Mouse (Mus musculus): ENCODE measurements around the gene 2410131K14Rik. TPM values are rescaled to one million over a fixed set of nuclear protein-coding genes. Genes with fewer than 3 reads are reported as not detected.

The 2410131K14Rik gene
- polyA plus RNA-seq, 1 experiment from 2014 or later, result 13.8 TPM

DNA sequence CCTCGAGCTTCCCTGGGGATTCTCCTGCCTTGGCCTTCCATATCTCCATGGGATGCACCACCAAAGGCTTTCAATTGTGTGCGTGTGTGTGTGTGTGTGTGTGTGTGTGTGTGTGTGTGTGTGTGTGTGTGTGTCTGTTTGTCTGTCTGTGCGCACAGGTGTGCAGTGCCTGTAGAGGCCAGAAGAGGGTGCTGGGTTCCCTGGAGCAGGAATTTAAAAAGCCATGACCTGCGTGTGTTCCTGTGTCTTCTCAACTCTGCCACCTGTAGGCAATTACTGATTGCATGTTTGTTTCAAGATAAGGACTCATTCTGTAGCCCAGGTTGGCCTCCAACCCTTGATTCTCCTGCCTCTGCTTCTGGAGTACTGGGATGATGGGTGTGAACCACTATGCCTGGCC, 46.4 kb downstream of the 2410131K14Rik start:
- no peaks in the 10 kb centered on the region for H3K9me3 ChIP-seq (ENCODE audit: control insufficient read depth, low read length)
- no peak overlapping the region for H3K4me2 ChIP-seq (ENCODE audit: low read depth, severe bottlenecking)
- H3K27ac ChIP-seq (replicated peaks; ENCODE audit: low read depth, low read length), result no peak overlapping the region
- DNase-seq (ENCODE audit: low spot score) (no peak), ATAC-seq (ENCODE audit: insufficient number of reproducible peaks, low FRiP score, low TSS enrichment, low read depth) (no peak)
- no peaks in the 10 kb centered on the region for H3K36me3 ChIP-seq (ENCODE audit: control insufficient read depth, insufficient read depth, low read length)
- no peaks in the 10 kb centered on the region for H3K27me3 ChIP-seq (ENCODE audit: control insufficient read depth, insufficient read depth, low read length)
- no peak overlapping the region for H3K9ac ChIP-seq (ENCODE audit: low read length)
- H3K4me1 ChIP-seq (ENCODE audit: control insufficient read depth, insufficient read depth, low read length), result peaks cover 12% of the 10 kb centered on the region; the same call in 1 of the 2 replicates
- 86% methylated on average over 4 of the region's 4 CpGs for WGBS
- no peak overlapping the region for H3K4me3 ChIP-seq (ENCODE audit: low read depth, low read length)

DNA sequence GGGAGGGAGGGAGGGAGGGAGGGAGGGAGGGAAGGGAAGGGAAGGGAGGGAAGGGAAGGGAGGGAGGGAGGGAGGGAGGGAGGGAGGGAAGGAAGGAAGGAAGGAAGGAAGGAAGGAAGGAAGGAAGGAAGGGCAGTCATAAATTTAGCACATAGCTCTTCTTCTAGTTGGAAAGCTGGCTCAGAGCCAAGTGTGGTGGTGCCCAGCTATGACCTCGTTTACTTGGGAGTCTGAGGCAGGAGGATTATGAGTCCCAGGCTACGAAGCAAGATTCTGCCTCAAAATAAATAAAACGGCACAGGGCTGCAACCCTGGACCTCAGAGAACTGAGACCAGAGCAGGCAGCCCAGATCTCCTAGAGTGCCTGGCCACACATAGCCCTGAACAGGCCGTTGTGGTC, 47.4 kb downstream of the 2410131K14Rik start:
- H3K4me1 ChIP-seq (ENCODE audit: control insufficient read depth, insufficient read depth, low read length), result peaks cover 15% of the 10 kb centered on the region; the same call in 1 of the 2 replicates
- 62% methylated on average over 4 of the region's 4 CpGs for WGBS

DNA sequence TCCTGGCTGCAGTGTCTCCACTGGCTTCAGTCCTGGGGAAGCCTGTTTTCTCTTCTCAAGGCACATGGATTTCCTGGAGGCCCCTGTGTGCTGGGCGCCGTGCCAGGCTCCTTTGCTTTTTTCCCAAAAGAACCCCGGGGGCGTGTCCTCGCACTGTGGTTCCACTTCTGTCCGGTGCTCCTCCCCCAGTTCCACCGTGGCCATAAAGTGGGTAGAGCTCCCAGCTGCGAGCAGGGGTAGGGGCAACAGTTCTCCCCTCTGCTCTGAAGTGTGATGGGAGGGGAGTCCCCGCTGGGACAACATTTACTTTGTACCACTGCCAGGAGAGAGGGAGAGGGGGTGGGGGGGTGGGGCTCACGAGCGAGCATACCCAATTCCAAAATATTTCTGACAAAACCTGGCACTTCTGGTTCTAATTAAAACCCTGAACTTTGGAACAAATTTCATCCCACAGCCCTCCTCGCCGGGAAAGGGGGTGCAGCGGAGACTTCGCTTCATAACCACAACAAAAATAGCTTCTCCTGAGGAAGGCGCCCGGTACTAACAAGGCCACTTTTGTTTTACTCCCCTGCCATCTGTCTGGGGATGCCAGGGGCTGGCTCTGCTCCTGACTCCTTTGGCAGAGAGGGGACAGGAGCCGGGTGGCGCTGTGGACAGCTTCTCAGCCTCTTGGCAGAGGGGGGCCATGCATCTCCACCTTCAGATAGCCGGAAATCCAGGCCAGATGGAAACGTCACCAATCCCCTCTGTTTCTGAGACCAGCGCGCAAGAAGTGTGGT, 49.2 kb downstream of the 2410131K14Rik start:
- ATAC-seq (ENCODE audit: insufficient number of reproducible peaks, low FRiP score, low TSS enrichment, low read depth) (peak; percentile 90), DNase-seq (ENCODE audit: low spot score) (peak; percentile 83)
- Histone ChIP-seq H3K9me3 (ENCODE audit: control insufficient read depth, low read length) (no peaks in the 10 kb centered on the region), H3K27me3 (ENCODE audit: control insufficient read depth, insufficient read depth, low read length) (no peaks in the 10 kb centered on the region), H3K27ac (replicated peaks; ENCODE audit: low read depth, low read length) (peak overlapping the region; percentile 95), H3K4me2 (ENCODE audit: low read depth, severe bottlenecking) (peak overlapping the region; percentile 38), H3K9ac (ENCODE audit: low read length) (0 out of 2 replicates have a peak overlapping the region, but pooled peaks have one; percentile 30), H3K4me1 (ENCODE audit: control insufficient read depth, insufficient read depth, low read length) (peaks cover 23% of the 10 kb centered on the region; the same call in 1 of the 2 replicates), H3K4me3 (ENCODE audit: low read depth, low read length) (no peak overlapping the region), H3K36me3 (ENCODE audit: control insufficient read depth, insufficient read depth, low read length) (no peaks in the 10 kb centered on the region)
- WGBS, result 27% methylated on average over 22 of the region's 23 CpGs

More for the DNA sequence above, 47.4 kb downstream of the 2410131K14Rik start:
- no peak for DNase-seq (ENCODE audit: low spot score)
- H3K36me3 ChIP-seq (ENCODE audit: control insufficient read depth, insufficient read depth, low read length), result no peaks in the 10 kb centered on the region
- H3K27ac ChIP-seq (replicated peaks; ENCODE audit: low read depth, low read length), result no peak overlapping the region
- H3K4me3 ChIP-seq (ENCODE audit: low read depth, low read length), result no peak overlapping the region
- H3K27me3 ChIP-seq (ENCODE audit: control insufficient read depth, insufficient read depth, low read length), result no peaks in the 10 kb centered on the region
- no peaks in the 10 kb centered on the region for H3K9me3 ChIP-seq (ENCODE audit: control insufficient read depth, low read length)
- no peak overlapping the region; the same call in 1 of the 2 replicates for H3K4me2 ChIP-seq (ENCODE audit: low read depth, severe bottlenecking)
- no peak overlapping the region for H3K9ac ChIP-seq (ENCODE audit: low read length)
- ATAC-seq (ENCODE audit: insufficient number of reproducible peaks, low FRiP score, low TSS enrichment, low read depth), result no peak

DNA sequence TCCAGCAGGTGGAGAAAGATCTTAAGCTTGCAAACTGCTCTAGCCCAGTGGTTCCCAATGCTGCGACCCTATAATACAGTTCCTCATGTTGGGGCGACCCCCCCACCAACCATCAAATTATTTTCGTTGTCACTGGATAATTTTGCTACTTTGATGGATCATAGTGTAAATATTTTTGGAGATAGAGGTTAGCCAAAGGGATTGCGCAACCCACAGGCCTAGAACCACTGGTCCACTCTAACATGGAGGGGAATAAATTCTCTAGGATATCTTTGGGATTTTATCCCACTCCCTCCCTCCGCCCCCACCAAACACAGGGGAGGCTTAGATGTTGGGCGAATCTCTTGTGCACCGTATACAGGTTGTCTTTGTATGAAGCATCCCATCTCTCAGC, 49.8 kb downstream of the 2410131K14Rik start:
- H3K4me2 ChIP-seq (ENCODE audit: low read depth, severe bottlenecking), result peak overlapping the region; percentile 38
- no peaks in the 10 kb centered on the region for H3K9me3 ChIP-seq (ENCODE audit: control insufficient read depth, low read length)
- no peaks in the 10 kb centered on the region for H3K36me3 ChIP-seq (ENCODE audit: control insufficient read depth, insufficient read depth, low read length)
- peaks cover 23% of the 10 kb centered on the region; the same call in 1 of the 2 replicates for H3K4me1 ChIP-seq (ENCODE audit: control insufficient read depth, insufficient read depth, low read length)
- ATAC-seq (ENCODE audit: insufficient number of reproducible peaks, low FRiP score, low TSS enrichment, low read depth) (no peak), DNase-seq (ENCODE audit: low spot score) (no peak)
- 0 out of 2 replicates have a peak overlapping the region, but pooled peaks have one; percentile 30 for H3K9ac ChIP-seq (ENCODE audit: low read length)
- no peaks in the 10 kb centered on the region for H3K27me3 ChIP-seq (ENCODE audit: control insufficient read depth, insufficient read depth, low read length)
- WGBS, result 81% methylated on average over 7 of the region's 7 CpGs
- no peak overlapping the region for H3K4me3 ChIP-seq (ENCODE audit: low read depth, low read length)
- H3K27ac ChIP-seq (replicated peaks; ENCODE audit: low read depth, low read length), result peak overlapping the region; percentile 95

DNA sequence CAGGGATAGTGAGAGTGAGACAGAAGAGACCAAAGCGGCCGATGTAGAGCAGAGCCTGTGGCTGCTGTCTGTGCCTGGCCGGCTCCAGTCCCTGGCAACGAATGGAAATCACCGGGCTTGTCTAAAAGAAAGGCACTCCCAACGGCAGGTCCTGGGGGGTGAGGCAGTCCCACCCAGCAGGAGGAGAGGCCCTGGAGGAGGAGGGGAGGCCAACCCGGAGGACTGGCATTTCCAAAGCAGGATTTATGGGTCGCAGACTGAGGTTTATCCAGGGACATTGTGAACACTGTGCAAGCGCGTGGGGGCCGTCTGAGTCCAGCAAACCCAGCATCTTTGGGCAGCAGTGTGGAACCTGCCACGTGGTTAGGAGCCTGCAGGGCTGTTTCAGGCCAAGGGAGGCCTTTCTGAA, 52.3 kb downstream of the 2410131K14Rik start:
- H3K27ac ChIP-seq (replicated peaks; ENCODE audit: low read depth, low read length), result no peak overlapping the region
- no peaks in the 10 kb centered on the region for H3K9me3 ChIP-seq (ENCODE audit: control insufficient read depth, low read length)
- no peak overlapping the region for H3K4me2 ChIP-seq (ENCODE audit: low read depth, severe bottlenecking)
- H3K9ac ChIP-seq (ENCODE audit: low read length), result no peak overlapping the region; the same call in 1 of the 2 replicates
- 34% methylated on average over 12 of the region's 12 CpGs for WGBS
- H3K4me1 ChIP-seq (ENCODE audit: control insufficient read depth, insufficient read depth, low read length), result peaks cover 23% of the 10 kb centered on the region; the same call in 1 of the 2 replicates
- ATAC-seq (ENCODE audit: insufficient number of reproducible peaks, low FRiP score, low TSS enrichment, low read depth) (no peak), DNase-seq (ENCODE audit: low spot score) (peak; percentile 36)
- H3K36me3 ChIP-seq (ENCODE audit: control insufficient read depth, insufficient read depth, low read length), result no peaks in the 10 kb centered on the region
- no peak overlapping the region for H3K4me3 ChIP-seq (ENCODE audit: low read depth, low read length)
- H3K27me3 ChIP-seq (ENCODE audit: control insufficient read depth, insufficient read depth, low read length), result no peaks in the 10 kb centered on the region

DNA sequence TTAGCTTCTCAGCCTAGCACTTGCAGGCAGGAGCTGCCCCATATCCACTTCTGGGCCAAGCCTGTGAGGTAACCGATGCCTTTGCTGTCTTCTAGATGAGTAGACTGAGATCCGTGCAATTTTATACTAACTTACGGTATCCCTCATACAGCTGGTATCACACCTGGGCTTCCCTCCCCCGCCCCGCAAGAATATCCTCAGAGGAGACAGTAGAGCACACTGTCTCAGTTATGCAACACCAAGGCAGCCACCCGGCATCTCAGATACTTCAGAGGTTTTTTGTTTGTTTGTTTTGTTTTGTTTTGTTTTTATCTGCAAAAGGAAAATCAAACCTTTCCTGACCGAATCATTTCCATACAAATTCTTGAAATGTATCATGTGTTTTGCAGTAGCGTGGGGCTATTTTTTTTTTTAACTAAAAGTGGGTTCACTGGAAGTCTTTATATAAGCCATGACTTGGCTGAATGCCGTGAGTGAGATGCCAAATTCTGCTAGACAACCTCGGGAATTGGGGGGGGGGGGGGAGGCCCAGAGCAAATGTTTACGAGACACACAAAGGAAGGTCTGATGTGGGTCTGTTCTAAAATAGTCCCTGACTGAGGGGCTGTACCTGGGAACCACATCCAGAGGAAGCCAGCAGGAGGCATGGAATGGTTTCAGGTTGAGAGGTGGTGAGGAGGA, 54.8 kb downstream of the 2410131K14Rik start:
- ATAC-seq (ENCODE audit: insufficient number of reproducible peaks, low FRiP score, low TSS enrichment, low read depth) (no peak), DNase-seq (ENCODE audit: low spot score) (no peak)
- Histone ChIP-seq H3K27me3 (ENCODE audit: control insufficient read depth, insufficient read depth, low read length) (no peaks in the 10 kb centered on the region), H3K4me2 (ENCODE audit: low read depth, severe bottlenecking) (no peak overlapping the region), H3K9ac (ENCODE audit: low read length) (no peak overlapping the region), H3K27ac (replicated peaks; ENCODE audit: low read depth, low read length) (no peak overlapping the region), H3K4me3 (ENCODE audit: low read depth, low read length) (no peak overlapping the region), H3K36me3 (ENCODE audit: control insufficient read depth, insufficient read depth, low read length) (no peaks in the 10 kb centered on the region), H3K4me1 (ENCODE audit: control insufficient read depth, insufficient read depth, low read length) (peaks cover 13% of the 10 kb centered on the region; the same call in 1 of the 2 replicates), H3K9me3 (ENCODE audit: control insufficient read depth, low read length) (no peaks in the 10 kb centered on the region)
- WGBS, result 87% methylated on average over 11 of the region's 11 CpGs

DNA sequence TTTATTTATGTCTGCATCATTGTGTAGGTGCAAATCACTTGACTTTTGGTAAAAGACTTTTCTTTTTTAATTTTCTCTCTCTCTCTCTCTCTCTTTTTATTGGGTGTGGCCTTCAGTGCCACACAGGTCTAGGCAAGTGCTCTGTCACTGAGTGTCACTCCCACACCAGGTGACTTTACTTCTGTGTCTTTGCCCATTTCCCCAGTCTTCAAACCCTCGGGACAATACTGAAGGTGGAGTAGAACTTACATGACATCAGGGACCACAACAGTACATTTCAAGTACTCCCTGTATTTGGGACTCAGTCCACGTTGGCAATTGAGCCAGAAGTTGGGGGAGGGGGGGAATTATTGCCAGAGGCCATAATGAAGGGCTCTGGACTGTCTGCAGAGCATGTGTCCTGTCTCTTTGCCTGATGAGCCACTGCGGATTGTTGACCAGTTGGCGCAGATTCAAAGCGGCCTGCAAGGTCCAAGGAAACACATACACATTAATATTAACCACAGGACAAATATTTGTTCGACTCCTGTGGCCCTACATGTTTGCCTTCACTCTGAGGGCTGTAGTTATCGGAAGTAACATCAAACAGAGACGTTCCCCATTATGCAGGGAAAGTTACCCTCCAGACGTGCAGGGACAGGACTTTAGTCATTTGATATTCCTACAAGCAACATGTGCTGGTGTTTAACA, 57.6 kb downstream of the 2410131K14Rik start:
- WGBS, result 71% methylated on average over 9 of the region's 9 CpGs
- DNase-seq (ENCODE audit: low spot score) (no peak), ATAC-seq (ENCODE audit: insufficient number of reproducible peaks, low FRiP score, low TSS enrichment, low read depth) (no peak)
- Histone ChIP-seq H3K9me3 (ENCODE audit: control insufficient read depth, low read length) (no peaks in the 10 kb centered on the region), H3K27ac (replicated peaks; ENCODE audit: low read depth, low read length) (no peak overlapping the region), H3K9ac (ENCODE audit: low read length) (no peak overlapping the region), H3K4me1 (ENCODE audit: control insufficient read depth, insufficient read depth, low read length) (peaks cover 6% of the 10 kb centered on the region; the same call in 1 of the 2 replicates), H3K4me3 (ENCODE audit: low read depth, low read length) (no peak overlapping the region), H3K4me2 (ENCODE audit: low read depth, severe bottlenecking) (no peak overlapping the region), H3K27me3 (ENCODE audit: control insufficient read depth, insufficient read depth, low read length) (no peaks in the 10 kb centered on the region), H3K36me3 (ENCODE audit: control insufficient read depth, insufficient read depth, low read length) (no peaks in the 10 kb centered on the region)

DNA sequence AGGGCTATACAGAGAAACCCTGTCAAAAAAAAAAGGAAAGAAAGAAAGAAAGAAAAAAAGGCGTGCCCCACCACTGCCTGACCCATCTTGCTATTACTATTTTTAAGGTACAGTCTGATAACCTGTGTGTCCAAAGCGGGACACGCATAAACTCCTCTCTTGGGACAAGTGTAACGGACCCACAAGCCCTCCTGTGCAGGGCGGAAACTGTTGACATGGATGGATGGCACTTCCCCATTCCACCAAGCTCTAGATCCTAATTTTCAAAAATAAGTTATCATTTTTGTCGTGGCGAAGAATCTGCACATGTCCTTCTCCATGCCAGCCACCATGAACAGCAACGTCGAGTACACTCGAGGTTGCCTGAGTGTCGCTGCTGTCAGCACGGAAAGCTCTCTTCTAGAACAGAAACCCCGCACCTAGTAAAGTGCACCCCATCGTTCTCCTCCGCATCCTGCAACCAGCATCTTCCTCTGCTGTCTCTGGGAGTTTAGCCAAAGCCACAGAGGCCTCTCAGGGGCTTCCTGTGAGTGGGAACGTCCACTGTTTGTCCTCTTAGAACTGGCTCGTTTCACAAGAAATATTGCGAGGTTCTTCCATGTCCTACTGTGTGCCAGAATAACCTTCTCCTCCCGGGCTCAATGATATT, 60.1 kb downstream of the 2410131K14Rik start:
- no peak for DNase-seq (ENCODE audit: low spot score)
- Histone ChIP-seq H3K9me3 (ENCODE audit: control insufficient read depth, low read length) (no peaks in the 10 kb centered on the region), H3K27me3 (ENCODE audit: control insufficient read depth, insufficient read depth, low read length) (no peaks in the 10 kb centered on the region), H3K9ac (ENCODE audit: low read length) (no peak overlapping the region), H3K36me3 (ENCODE audit: control insufficient read depth, insufficient read depth, low read length) (no peaks in the 10 kb centered on the region), H3K4me2 (ENCODE audit: low read depth, severe bottlenecking) (no peak overlapping the region), H3K4me1 (ENCODE audit: control insufficient read depth, insufficient read depth, low read length) (no peaks in the 10 kb centered on the region), H3K4me3 (ENCODE audit: low read depth, low read length) (no peak overlapping the region), H3K27ac (replicated peaks; ENCODE audit: low read depth, low read length) (no peak overlapping the region)
- 86% methylated on average over 19 of the region's 19 CpGs for WGBS
- no peak for ATAC-seq (ENCODE audit: insufficient number of reproducible peaks, low FRiP score, low TSS enrichment, low read depth)

Measured in limb, embryonic 11.5 days (tissue).